8 mouse cellular contexts compared by ENCODE assay signal in genomic region chr11:95853684-95854083, GRCm38 (mm10). TPM values are rescaled to one million over a fixed set of nuclear protein-coding genes. Genes with fewer than 3 reads are reported as not detected.
A peak's percentile ranks its signal among the peaks of the same experiment; 100 is the strongest.
DNase-seq lines count a peak whose midpoint lies in the region; ATAC-seq and TF ChIP-seq lines count a peak whose summit lies in the region.
"Had no signal": no experiment of that assay in that cellular context is flagged by ENCODE, and none has a peak within 500 bp of the region (broad histone marks: within the 10 kb centered on the region; RNA-seq: fewer than 3 reads in every experiment).

No protein-coding gene starts in this region.

- 60% methylated on average over 5 of the region's 5 CpGs for WGBS in midbrain, postnatal 0 days
- WGBS in midbrain, embryonic 14.5 days: 68% methylated on average over 5 of the region's 5 CpGs

- no peak overlapping the region for H3K4me2 ChIP-seq in midbrain, postnatal 0 days (ENCODE audit: low read depth, low read length, poor library complexity, severe bottlenecking)
- no peak overlapping the region for H3K4me2 ChIP-seq in midbrain, embryonic 14.5 days (ENCODE audit: low read length)
- H3K4me2 ChIP-seq: liver, embryonic 15.5 days had no signal

- H3K9me3 ChIP-seq in midbrain, postnatal 0 days (ENCODE audit: low read length): no peaks in the 10 kb centered on the region
- no peaks in the 10 kb centered on the region for H3K9me3 ChIP-seq in midbrain, embryonic 14.5 days (ENCODE audit: control insufficient read depth, low read length)
- H3K9me3 ChIP-seq: liver, embryonic 15.5 days had no signal

- H3K36me3 ChIP-seq in midbrain, postnatal 0 days (ENCODE audit: insufficient read depth, low read length): no peaks in the 10 kb centered on the region
- no peaks in the 10 kb centered on the region for H3K36me3 ChIP-seq in midbrain, embryonic 14.5 days (ENCODE audit: control insufficient read depth, insufficient read depth, low read length)
- H3K36me3 ChIP-seq: liver, embryonic 15.5 days had no signal

- CTCF ChIA-PET in Patski (lab: Charles Lee): interaction anchor here (0.7 to 1.8 kb wide), 5 partner anchors 8 to 181 kb away, joined by 3 to 5 read pairs (median 4); partner anchors contain the start of gene Snf8

- TF ChIP-seq CTCF in midbrain, postnatal 0 days (IDR thresholded peaks at IDR 0.05): peak; percentile 68
- peak; percentile 86 for TF ChIP-seq CTCF in Patski (IDR thresholded peaks at IDR 0.05)

- H3K9ac ChIP-seq in midbrain, postnatal 0 days (replicated peaks; ENCODE audit: low read length, poor library complexity, severe bottlenecking): no peak overlapping the region
- no peak overlapping the region for H3K9ac ChIP-seq in midbrain, embryonic 14.5 days (replicated peaks; ENCODE audit: low read length)
- H3K9ac ChIP-seq: liver, embryonic 15.5 days had no signal

- no peak for ATAC-seq in midbrain, postnatal 0 days (ENCODE audit: low FRiP score)
- no peak for ATAC-seq in midbrain, embryonic 14.5 days (ENCODE audit: low FRiP score, low TSS enrichment)
- ATAC-seq in Patski: no peak

- H3K27me3 ChIP-seq in midbrain, postnatal 0 days (ENCODE audit: insufficient read depth, low read length): no peaks in the 10 kb centered on the region; the same call in none of the 2 replicates
- no peaks in the 10 kb centered on the region for H3K27me3 ChIP-seq in midbrain, embryonic 14.5 days (ENCODE audit: control insufficient read depth, insufficient read depth, low read length)
- no peaks in the 10 kb centered on the region for H3K27me3 ChIP-seq in Patski

- DNase-seq in midbrain, postnatal 0 days (ENCODE audit: low spot score): no peak
- no peak for DNase-seq in midbrain, embryonic 14.5 days
- DNase-seq in Patski (ENCODE audit: low read depth, low spot score): peak; percentile 12
- peak; percentile 70 to 73 for DNase-seq in cerebellum, adult 18-20 months
- peak; percentile 77 for DNase-seq in heart, postnatal 4 days
- peak; percentile 48 for DNase-seq in mesoderm, embryonic 11.5 days (ENCODE audit: low read depth, low spot score)
- DNase-seq in yolk sac, embryonic 10.5 days (ENCODE audit: low spot score): no peak

- in situ Hi-C loops in Patski (cut with MboI; ENCODE audit: low pct_unique_long_range_greater_than_20kb): no loop called here

- POLR2A ChIA-PET in Patski (lab: Charles Lee): interaction anchor here (1.1 kb wide), 1 partner anchor 11 kb away, joined by 4 read pairs; no protein-coding TSS in a partner anchor

- H3K4me1 ChIP-seq in midbrain, postnatal 0 days (ENCODE audit: insufficient read depth, low read length): no peaks in the 10 kb centered on the region
- H3K4me1 ChIP-seq in midbrain, embryonic 14.5 days (ENCODE audit: control insufficient read depth, insufficient read depth, low read length): no peaks in the 10 kb centered on the region; the same call in 1 of the 2 replicates

- H3K4me3 ChIP-seq in midbrain, postnatal 0 days (ENCODE audit: low read depth, low read length): no peak overlapping the region
- H3K4me3 ChIP-seq in midbrain, embryonic 14.5 days (replicated peaks; ENCODE audit: low read depth, low read length): no peak overlapping the region
- H3K4me3 ChIP-seq: liver, embryonic 15.5 days had no signal

- H3K27ac ChIP-seq in midbrain, postnatal 0 days (ENCODE audit: low read depth, low read length): no peak overlapping the region
- no peak overlapping the region for H3K27ac ChIP-seq in midbrain, embryonic 14.5 days (replicated peaks; ENCODE audit: low read depth, low read length)
- H3K27ac ChIP-seq: liver, embryonic 15.5 days had no signal

RNA-seq across cellular contexts. Expression of gene Abi3, which starts 11.4 kb away (rescaled TPM):
- 1.0 and 1.1 TPM in 2 replicates for total RNA-seq in midbrain, postnatal 0 days (2014; rRNA removed)
- polyA plus RNA-seq in midbrain, postnatal 0 days (2015; fragmentation: Nextera tagmentation; extraction: Ambion mirVana): 1.5 TPM in 2 replicates
- 0.26 and 0.64 TPM in 2 replicates for polyA plus RNA-seq in midbrain, embryonic 14.5 days (2014; fragmentation: Nextera tagmentation; extraction: Ambion mirVana)
- polyA plus RNA-seq in Patski (2021): not detected
- 10 to 100 TPM; 16.7 to 19.5 TPM for total RNA-seq in heart, postnatal 4 days (2021)

RNA-seq across cellular contexts. Expression of gene Gngt2, which starts 16.7 kb away (rescaled TPM):
- 2.9 and 3.3 TPM in 2 replicates for total RNA-seq in midbrain, postnatal 0 days (2014; rRNA removed)
- 2.4 TPM in 2 replicates for polyA plus RNA-seq in midbrain, postnatal 0 days (2015; fragmentation: Nextera tagmentation; extraction: Ambion mirVana)
- 1.8 TPM in 2 replicates for polyA plus RNA-seq in midbrain, embryonic 14.5 days (2014; fragmentation: Nextera tagmentation; extraction: Ambion mirVana)
- polyA plus RNA-seq in Patski (2021): not detected
- total RNA-seq in heart, postnatal 4 days (2021): 10 to 100 TPM; 23.2 to 23.8 TPM

RNA-seq across cellular contexts. Expression of gene Phospho1, which starts 29.4 kb away (rescaled TPM):
- 0.85 and 2.1 TPM in 2 replicates for total RNA-seq in midbrain, postnatal 0 days (2014; rRNA removed)
- polyA plus RNA-seq in midbrain, postnatal 0 days (2015; fragmentation: Nextera tagmentation; extraction: Ambion mirVana): not detected in 2 replicates
- polyA plus RNA-seq in midbrain, embryonic 14.5 days (2014; fragmentation: Nextera tagmentation; extraction: Ambion mirVana): 0.33 TPM in 1 of 2 replicates, not detected in the other
- polyA plus RNA-seq in Patski (2021): 2.1 TPM
- 10 to 100 TPM; 71.7 to 82.2 TPM for total RNA-seq in heart, postnatal 4 days (2021)

Comparison
In these comparisons a context has a peak if more than half of its experiments do, and no peak if none do; other contexts are left out.
1. DNase-seq: peak in Patski (single experiment), cerebellum, adult 18-20 months (2 of 2), heart, postnatal 4 days (single experiment) and mesoderm, embryonic 11.5 days (single experiment); none in midbrain, postnatal 0 days (single experiment), midbrain, embryonic 14.5 days (single experiment) and yolk sac, embryonic 10.5 days (single experiment).